Mouse (Mus musculus): ENCODE measurements around the gene Bcl2l11. TPM values are rescaled to one million over a fixed set of nuclear protein-coding genes. Genes with fewer than 3 reads are reported as not detected.
A peak's percentile ranks its signal among the peaks of the same experiment; 100 is the strongest.

Gene Bcl2l11
- 7.1 and 7.8 TPM in 2 replicates for polyA plus RNA-seq (2012; rRNA removed)

DNA sequence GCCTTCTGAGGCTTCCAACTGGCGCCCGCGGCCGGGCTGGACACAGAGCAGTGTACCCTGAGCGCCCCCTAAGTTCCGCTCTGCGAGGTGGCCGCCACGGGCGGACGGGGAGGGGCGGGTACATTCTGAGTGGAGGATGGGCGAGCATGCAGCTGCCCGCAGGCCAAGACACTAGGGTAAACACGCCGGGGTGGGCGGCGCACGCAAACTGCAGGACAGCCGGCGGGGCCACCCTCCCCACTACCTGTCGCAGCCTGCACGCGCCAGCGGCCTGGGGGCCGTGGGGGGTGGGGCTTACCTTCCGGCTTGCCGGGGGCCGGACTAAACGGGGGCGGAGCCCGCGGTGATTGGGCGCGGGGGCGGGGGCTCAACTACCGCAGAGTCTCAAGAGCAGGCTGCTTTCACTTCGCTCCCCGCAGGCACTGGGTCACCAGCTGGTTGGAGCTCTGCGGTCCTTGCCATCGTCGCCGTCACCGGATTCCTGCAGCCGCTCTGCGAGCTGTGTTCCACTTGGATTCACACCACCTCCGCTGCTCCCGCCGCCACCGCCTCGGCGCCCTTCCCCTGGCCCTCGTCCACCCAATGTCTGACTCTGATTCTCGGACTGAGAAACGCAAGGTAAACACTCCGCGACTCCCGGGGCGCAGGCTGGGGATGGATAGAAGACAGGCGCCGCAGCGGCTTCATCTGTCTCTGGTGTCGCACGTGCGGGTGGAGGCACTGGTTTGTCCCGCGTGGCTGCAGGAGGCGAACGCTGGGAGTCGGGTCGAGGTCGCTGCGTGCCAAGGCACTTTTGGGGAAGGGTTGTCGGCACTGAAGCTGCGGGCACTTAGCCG is at the start of gene Bcl2l11:
Bcl2l11 (plus strand) TSS at position 404 of the 836 bp plus-strand sequence.
- H3K36me3 ChIP-seq (ENCODE audit: control insufficient read depth, insufficient read depth, low read length) = no peaks in the 10 kb centered on the region
- H3K4me3 ChIP-seq (ENCODE audit: insufficient read depth, low read depth, low read length) = peak within 1 kb of the TSS; percentile 52
- TF ChIP-seq POLR2A (IDR thresholded peaks at IDR 0.05; ENCODE audit: low read depth, low read length) (peak; percentile 99), CTCF (conservative IDR thresholded peaks at IDR 0.05; ENCODE audit: insufficient read depth, insufficient read length, low read depth, low read length) (peak; percentile 39)
- DNase-seq = peak; percentile 98
- H3K27me3 ChIP-seq (replicated peaks; ENCODE audit: control insufficient read depth, insufficient read depth, low read length) = no peaks in the 10 kb centered on the region
- H3K27ac ChIP-seq (ENCODE audit: insufficient read depth, low read depth, low read length) = peak within 1 kb of the TSS; percentile 36
- H3K4me1 ChIP-seq (ENCODE audit: control insufficient read depth, insufficient read depth, low read length) = peaks cover 9% of the 10 kb centered on the region
- WGBS = under 1% methylated on average over 75 of the region's 76 CpGs

DNA sequence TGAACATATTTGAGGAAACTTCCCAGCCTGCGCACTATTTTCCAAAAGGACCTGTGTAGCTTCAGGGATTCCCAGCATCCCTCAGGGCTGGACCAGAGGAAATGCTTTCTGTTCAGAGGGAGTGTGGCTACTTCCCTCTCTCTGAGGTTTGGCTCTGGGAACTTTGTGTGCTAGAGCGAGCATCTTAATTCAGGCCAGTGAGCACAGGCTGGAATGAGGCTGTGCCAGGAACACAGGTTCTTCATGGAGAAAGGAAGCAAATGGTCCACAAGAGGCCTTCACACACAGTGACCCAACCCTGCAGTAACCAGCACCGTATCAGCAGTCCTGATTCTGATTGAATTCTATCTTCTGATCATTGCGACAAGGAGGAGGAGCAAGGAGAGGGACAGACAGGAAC is 48.9 kb upstream of the Bcl2l11 start:
- Histone ChIP-seq H3K36me3 (ENCODE audit: control insufficient read depth, insufficient read depth, low read length) (no peaks in the 10 kb centered on the region), H3K4me3 (ENCODE audit: insufficient read depth, low read depth, low read length) (no peak overlapping the region), H3K27ac (ENCODE audit: insufficient read depth, low read depth, low read length) (no peak overlapping the region), H3K27me3 (replicated peaks; ENCODE audit: control insufficient read depth, insufficient read depth, low read length) (no peaks in the 10 kb centered on the region), H3K4me1 (ENCODE audit: control insufficient read depth, insufficient read depth, low read length) (no peaks in the 10 kb centered on the region)
- no peak for DNase-seq
- TF ChIP-seq POLR2A (IDR thresholded peaks at IDR 0.05; ENCODE audit: low read depth, low read length) = no peak
- TF ChIP-seq CTCF (conservative IDR thresholded peaks at IDR 0.05; ENCODE audit: insufficient read depth, insufficient read length, low read depth, low read length) = no peak
- 85% methylated on average over 4 of the region's 4 CpGs for whole genome bisulfite sequencing

DNA sequence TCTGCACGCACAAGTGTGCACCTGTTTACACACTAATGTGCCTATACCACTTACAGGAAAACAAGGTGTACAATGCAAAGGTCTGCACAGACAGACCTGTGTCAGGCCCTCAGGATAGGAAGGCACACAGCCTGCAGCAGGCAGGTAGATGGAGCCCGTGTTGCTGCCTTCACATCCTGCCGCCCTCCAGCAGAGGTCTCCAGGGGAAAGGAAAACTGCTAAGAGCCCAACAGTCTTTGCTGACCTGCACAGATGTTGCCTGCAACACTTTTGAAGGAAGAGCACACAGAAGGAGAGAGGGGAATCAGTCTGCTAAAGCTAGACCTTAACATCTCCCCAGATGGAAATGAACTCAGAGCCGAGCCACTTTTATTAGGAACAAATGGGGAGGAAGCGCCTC is 47.0 kb upstream of the Bcl2l11 start:
- DNase-seq = peak; percentile 59
- H3K27ac ChIP-seq (ENCODE audit: insufficient read depth, low read depth, low read length) = no peak overlapping the region
- 41% methylated on average over 5 of the region's 5 CpGs for WGBS
- H3K36me3 ChIP-seq (ENCODE audit: control insufficient read depth, insufficient read depth, low read length) = no peaks in the 10 kb centered on the region
- no peak for TF ChIP-seq POLR2A (IDR thresholded peaks at IDR 0.05; ENCODE audit: low read depth, low read length)
- peak; percentile 76 for TF ChIP-seq CTCF (conservative IDR thresholded peaks at IDR 0.05; ENCODE audit: insufficient read depth, insufficient read length, low read depth, low read length)
- no peak overlapping the region for H3K4me3 ChIP-seq (ENCODE audit: insufficient read depth, low read depth, low read length)
- H3K27me3 ChIP-seq (replicated peaks; ENCODE audit: control insufficient read depth, insufficient read depth, low read length) = no peaks in the 10 kb centered on the region
- no peaks in the 10 kb centered on the region for H3K4me1 ChIP-seq (ENCODE audit: control insufficient read depth, insufficient read depth, low read length)

DNA sequence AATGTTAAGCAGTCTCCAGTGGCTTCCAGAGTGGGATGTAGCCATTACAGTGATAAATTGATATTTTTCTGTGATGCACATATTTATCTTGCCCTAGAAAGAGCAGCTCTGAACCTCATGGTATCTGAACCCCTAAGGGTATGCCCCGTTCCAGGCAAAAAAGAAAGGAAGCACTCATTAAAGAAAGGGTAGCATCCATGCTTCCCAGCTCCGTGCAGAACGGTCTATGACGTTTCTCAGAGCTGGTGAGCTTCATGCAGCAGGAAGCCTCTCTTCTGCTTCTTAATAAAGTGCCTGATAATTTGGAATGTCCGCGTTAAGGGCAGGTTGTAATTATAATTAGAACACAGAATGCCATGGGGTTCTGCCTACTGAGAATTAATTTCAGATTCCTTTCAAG is 46.5 kb upstream of the Bcl2l11 start:
- H3K27ac ChIP-seq (ENCODE audit: insufficient read depth, low read depth, low read length) = no peak overlapping the region
- no peak for DNase-seq
- no peak overlapping the region for H3K4me3 ChIP-seq (ENCODE audit: insufficient read depth, low read depth, low read length)
- no peaks in the 10 kb centered on the region for H3K4me1 ChIP-seq (ENCODE audit: control insufficient read depth, insufficient read depth, low read length)
- no peaks in the 10 kb centered on the region for H3K27me3 ChIP-seq (replicated peaks; ENCODE audit: control insufficient read depth, insufficient read depth, low read length)
- no peak for TF ChIP-seq POLR2A (IDR thresholded peaks at IDR 0.05; ENCODE audit: low read depth, low read length)
- TF ChIP-seq CTCF (conservative IDR thresholded peaks at IDR 0.05; ENCODE audit: insufficient read depth, insufficient read length, low read depth, low read length) = no peak
- WGBS = 70% methylated on average over 6 of the region's 6 CpGs
- no peaks in the 10 kb centered on the region for H3K36me3 ChIP-seq (ENCODE audit: control insufficient read depth, insufficient read depth, low read length)

DNA sequence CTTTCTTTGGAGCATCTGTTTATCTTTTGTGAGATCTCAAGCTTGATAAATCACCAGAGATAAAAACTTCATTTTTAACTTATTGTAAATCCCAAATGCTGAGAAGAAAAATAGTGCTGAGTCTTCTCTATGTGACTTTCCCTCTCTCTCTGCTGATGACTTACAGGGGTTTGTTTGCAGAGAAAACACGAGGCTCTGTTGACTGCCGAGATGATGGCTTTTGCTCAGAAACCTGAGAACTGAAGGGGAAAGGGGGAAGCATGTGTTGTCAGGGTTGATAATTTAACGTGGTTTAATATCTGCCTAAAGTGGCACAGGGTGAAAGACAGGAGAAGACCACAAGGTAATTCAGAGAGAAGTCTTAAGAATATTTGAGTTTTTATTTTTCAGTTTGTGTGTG is 42.0 kb upstream of the Bcl2l11 start:
- no peak overlapping the region for H3K4me3 ChIP-seq (ENCODE audit: insufficient read depth, low read depth, low read length)
- no peaks in the 10 kb centered on the region for H3K36me3 ChIP-seq (ENCODE audit: control insufficient read depth, insufficient read depth, low read length)
- TF ChIP-seq POLR2A (IDR thresholded peaks at IDR 0.05; ENCODE audit: low read depth, low read length) (no peak), CTCF (conservative IDR thresholded peaks at IDR 0.05; ENCODE audit: insufficient read depth, insufficient read length, low read depth, low read length) (no peak)
- DNase-seq = no peak
- no peaks in the 10 kb centered on the region for H3K4me1 ChIP-seq (ENCODE audit: control insufficient read depth, insufficient read depth, low read length)
- H3K27ac ChIP-seq (ENCODE audit: insufficient read depth, low read depth, low read length) = no peak overlapping the region
- 32% methylated on average over 3 of the region's 3 CpGs for WGBS
- no peaks in the 10 kb centered on the region for H3K27me3 ChIP-seq (replicated peaks; ENCODE audit: control insufficient read depth, insufficient read depth, low read length)

DNA sequence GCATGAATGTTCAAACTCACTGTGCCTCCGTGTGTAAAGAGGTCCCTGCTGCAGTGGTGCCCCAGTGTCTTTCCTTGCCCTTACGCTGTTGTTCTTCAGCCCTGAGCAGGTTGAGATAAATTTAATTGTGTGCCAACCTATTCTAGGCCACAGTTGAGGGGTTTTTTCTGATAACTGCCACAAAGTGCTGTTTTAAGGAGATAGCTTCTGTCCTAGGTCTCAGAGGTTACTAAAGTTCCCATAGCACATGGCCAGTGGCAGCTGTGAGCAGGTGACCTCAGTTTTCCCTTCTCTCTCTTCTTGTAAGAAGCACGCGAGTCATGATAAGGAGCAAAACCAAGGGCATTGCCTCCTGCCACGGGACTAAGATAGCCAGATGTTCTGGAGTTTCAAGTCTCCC is 41.2 kb upstream of the Bcl2l11 start:
- H3K4me3 ChIP-seq (ENCODE audit: insufficient read depth, low read depth, low read length) = no peak overlapping the region
- no peaks in the 10 kb centered on the region for H3K4me1 ChIP-seq (ENCODE audit: control insufficient read depth, insufficient read depth, low read length)
- H3K27me3 ChIP-seq (replicated peaks; ENCODE audit: control insufficient read depth, insufficient read depth, low read length) = no peaks in the 10 kb centered on the region
- DNase-seq = no peak
- TF ChIP-seq CTCF (conservative IDR thresholded peaks at IDR 0.05; ENCODE audit: insufficient read depth, insufficient read length, low read depth, low read length) = no peak
- H3K27ac ChIP-seq (ENCODE audit: insufficient read depth, low read depth, low read length) = no peak overlapping the region
- no peaks in the 10 kb centered on the region for H3K36me3 ChIP-seq (ENCODE audit: control insufficient read depth, insufficient read depth, low read length)
- WGBS = 93% methylated on average over 5 of the region's 5 CpGs

DNA sequence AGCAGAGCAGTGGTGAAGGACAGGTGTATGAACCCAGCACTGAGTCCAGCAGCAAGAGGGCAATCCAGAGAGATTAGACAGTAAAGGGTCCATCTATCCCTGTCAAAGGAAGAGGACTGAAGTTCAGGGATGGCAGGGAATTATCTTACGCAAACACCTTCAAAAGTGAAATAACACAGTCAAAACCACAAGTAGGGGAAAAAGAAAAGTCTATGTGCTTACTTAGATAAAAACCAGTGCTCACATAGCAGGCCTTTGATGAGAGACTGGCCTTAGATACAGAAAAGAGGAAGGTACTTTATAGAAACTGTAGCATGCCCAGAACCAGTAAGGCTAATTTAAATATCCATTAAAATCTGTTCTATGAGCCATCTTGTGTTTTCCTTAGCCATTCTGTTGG is 40.4 kb upstream of the Bcl2l11 start:
- 97% methylated on average over 1 of the region's 1 CpGs for WGBS
- Histone ChIP-seq H3K36me3 (ENCODE audit: control insufficient read depth, insufficient read depth, low read length) (no peaks in the 10 kb centered on the region), H3K27me3 (replicated peaks; ENCODE audit: control insufficient read depth, insufficient read depth, low read length) (no peaks in the 10 kb centered on the region), H3K4me3 (ENCODE audit: insufficient read depth, low read depth, low read length) (no peak overlapping the region), H3K27ac (ENCODE audit: insufficient read depth, low read depth, low read length) (no peak overlapping the region), H3K4me1 (ENCODE audit: control insufficient read depth, insufficient read depth, low read length) (no peaks in the 10 kb centered on the region)
- TF ChIP-seq POLR2A (IDR thresholded peaks at IDR 0.05; ENCODE audit: low read depth, low read length) (no peak), CTCF (conservative IDR thresholded peaks at IDR 0.05; ENCODE audit: insufficient read depth, insufficient read length, low read depth, low read length) (no peak)
- DNase-seq = no peak

Measured in kidney, adult 2 months (tissue).